Mouse (Mus musculus): ENCODE results near the gene Olfr170.
"Not testable (repeated sequence)": the region's sequence is repeated elsewhere in the genome, so short reads cannot be mapped to it uniquely, and the experiment has no call there.

- TF ChIP-seq CTCF (IDR thresholded peaks at IDR 0.05; ENCODE audit: borderline replicate concordance, control insufficient read depth, extremely low read depth, insufficient read depth, low read length, poor library complexity); POLR2A (IDR thresholded peaks at IDR 0.05; ENCODE audit: control insufficient read depth, extremely low read depth, insufficient read depth, low read length, poor library complexity): not testable (repeated sequence)
These were observed at the start of gene Olfr170 for GRCm38 (mm10) chr16:19611782-19612181.
